Mouse (Mus musculus) adrenal gland, adult 18-20 months (tissue): ENCODE results near the gene Neurl1b. TPM values are rescaled to one million over a fixed set of nuclear protein-coding genes. Genes with fewer than 3 reads are reported as not detected.

Experiments
- DNase-seq, 2 experiments: peaks; one replicate each; pipeline ENCODE4 v3.0.0; 2021 to 2022; ENCODE audit warnings: low spot score in 2 of 2
- total RNA-seq, 2 experiments: library from RNA; stranded (reverse); gene quantifications; 1 replicate in 1 of 2; 2 replicates in 1 of 2; pipeline ENCODE4 v1.2.3; 2021

Neurl1b gene
- total RNA-seq, 2 experiments from 2014 or later: 23.2 to 35.2 TPM

DNA sequence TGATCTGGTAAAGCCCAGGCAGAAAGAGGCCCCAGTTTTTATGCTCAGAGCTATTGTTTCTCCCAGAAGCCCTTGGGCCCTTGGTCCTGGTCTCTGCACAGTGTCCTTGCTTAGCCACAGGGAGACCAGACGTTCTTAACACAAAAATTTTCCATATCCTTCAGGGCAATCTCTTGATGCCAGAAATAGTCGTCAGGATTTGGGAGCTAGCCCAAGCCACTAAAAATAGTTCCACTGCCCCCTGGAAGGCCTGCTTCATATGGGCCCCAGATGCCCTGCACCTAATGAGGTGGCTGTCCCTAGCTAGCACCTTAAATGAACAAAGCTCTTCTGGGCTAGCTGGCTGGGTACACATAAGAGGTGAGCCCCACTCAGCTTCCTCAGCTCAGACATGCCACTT lies 76.3 kb downstream of the Neurl1b start:
- DNase-seq: no peak

DNA sequence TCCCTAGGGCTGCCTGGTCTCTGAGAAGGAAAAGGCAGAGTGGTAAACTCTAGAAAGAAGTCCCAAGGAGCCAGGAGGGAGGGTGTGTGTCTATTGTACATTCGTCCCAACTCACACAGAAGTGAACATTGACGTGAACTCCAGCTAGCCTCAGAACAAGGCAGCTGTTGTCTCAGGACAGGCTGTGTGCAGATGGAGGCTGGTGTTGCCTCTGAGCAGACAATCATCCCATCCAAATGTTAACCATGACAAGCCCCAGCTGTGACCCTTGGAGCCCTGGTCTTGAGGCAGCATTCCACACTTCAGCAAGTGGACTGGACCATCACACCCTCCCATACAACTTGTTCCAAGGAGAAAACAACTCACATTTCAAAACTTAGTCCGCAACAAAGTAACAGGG lies 77.6 kb downstream of the Neurl1b start:
- DNase-seq: no peak

DNA sequence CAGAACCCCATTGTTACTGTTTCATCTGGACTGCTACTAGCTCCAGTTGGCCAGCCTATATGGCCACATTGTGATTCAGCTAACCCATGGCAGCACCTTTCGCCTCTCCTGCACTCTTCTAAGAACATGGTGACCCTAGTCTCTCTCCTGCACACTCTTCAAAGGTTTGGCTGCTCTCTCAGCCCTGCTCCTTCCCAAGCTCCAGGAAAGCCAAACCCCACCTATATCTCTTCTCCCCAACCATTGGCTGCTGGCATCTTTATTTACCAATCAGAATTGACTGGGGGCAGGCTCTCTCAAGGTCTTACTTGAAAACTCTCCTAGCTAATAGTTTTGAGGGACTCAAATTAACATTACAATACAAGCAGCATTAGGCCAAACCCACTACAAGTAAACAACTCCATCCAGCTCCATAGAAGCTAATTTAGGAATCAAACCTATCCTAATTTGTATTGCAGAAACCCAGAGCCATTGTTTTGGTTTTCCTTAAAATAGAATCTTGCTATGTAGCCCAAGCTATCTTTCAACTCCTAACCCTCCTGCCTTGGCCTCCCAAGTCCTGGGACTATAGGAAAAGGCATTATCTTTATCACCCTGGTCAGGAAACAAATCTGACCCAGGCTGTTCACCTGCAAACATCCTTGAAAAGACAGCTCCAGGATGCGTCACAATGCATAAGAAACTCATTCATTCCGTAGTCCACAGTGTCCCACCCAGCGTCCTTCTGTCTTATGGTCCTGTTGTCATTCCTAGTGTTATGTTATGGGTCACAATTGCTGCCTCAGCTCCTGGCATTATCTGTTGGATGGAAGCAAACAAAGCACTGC lies 80.2 kb downstream of the Neurl1b start:
- DNase-seq: no peak

Other genes with a start within 250 kb of the Neurl1b start
- under 1 TPM; 0.70 to 0.96 TPM for gene Pdia2, start 215.7 kb upstream of the Neurl1b start, total RNA-seq
- 10 to 100 TPM; 40.8 to 47.1 TPM for gene Rgs11, start 211.9 kb upstream of the Neurl1b start, total RNA-seq
- 10 to 100 TPM; 12.7 to 13.2 TPM for gene Arhgdig, start 207.0 kb upstream of the Neurl1b start, total RNA-seq
- gene Fam234a, start 170.6 kb upstream of the Neurl1b start, total RNA-seq: 100 to 1,000 TPM; 112 to 124 TPM
- gene Luc7l, start 161.9 kb upstream of the Neurl1b start, total RNA-seq: 10 to 100 TPM; 61.9 to 81.4 TPM
- gene Ergic1, start 146.7 kb downstream of the Neurl1b start, total RNA-seq: 100 to 1,000 TPM; 159 to 166 TPM
- gene Dusp1, start 147.3 kb downstream of the Neurl1b start, total RNA-seq: 10 to 100 TPM; 48.7 to 56.1 TPM
- gene Atp6v0e, start 248.4 kb downstream of the Neurl1b start, total RNA-seq: 100 to 1,000 TPM; 215 to 234 TPM